Mouse (Mus musculus) ES-Bruce4 (cell line): ENCODE data around the gene Serpinb6c.

Experiments
- CTCF ChIP-seq: IDR thresholded peaks from one replicate; pipeline ENCODE4 v1.8.1; 2011; ENCODE audit warnings: low read depth, low read length
- POLR2A ChIP-seq: IDR thresholded peaks from one replicate; pipeline ENCODE4 v1.8.1; 2011; ENCODE audit warnings: low read length; ENCODE audit not compliant: insufficient read depth

DNA sequence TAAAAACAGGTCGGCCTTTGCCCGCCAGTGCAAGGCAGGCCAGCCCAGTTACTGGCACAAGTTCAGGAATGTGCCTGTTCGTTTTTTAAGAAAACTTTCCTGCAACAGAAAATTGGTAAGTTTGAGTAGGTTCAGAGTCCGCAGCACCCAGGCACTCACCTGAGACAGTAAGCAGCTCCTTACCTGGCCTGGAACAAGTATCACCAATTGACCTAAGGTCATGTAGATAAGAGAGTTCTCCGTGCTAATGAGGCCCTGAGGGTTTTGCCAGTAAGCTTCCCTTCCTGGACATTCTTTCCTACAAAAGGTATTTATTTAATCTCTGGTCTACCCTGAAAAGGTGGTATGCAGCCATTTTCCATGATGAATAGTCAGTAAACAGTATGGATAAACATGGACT, 16.2 kb upstream of the Serpinb6c start:
- TF ChIP-seq POLR2A (no peak), CTCF (no peak)
